Mouse (Mus musculus) ZHBTc4 (cell line): ENCODE data around the gene Dek.
A peak's percentile ranks its signal among the peaks of the same experiment; 100 is the strongest.

Experiments used
- DNase-seq: peaks from one replicate; pipeline ENCODE4 v3.0.0-alpha.2; 2011; ENCODE audit warnings: low read depth, low spot score

Dek gene

GRCm38 (mm10) chr13:47056126-47056525 is 49.9 kb downstream of the Dek start:
- DNase-seq = peak; percentile 21

- DNase-seq = no peak
Measured at GRCm38 (mm10) chr13:47053971-47054370, 52.0 kb downstream of the Dek start.

- DNase-seq = no peak
Measured at GRCm38 (mm10) chr13:47050009-47050408, 56.0 kb downstream of the Dek start.

GRCm38 (mm10) chr13:47047996-47048395 is 58.0 kb downstream of the Dek start:
- peak; percentile 16 for DNase-seq

- no peak for DNase-seq
Measured at GRCm38 (mm10) chr13:47044617-47044947, 61.4 kb downstream of the Dek start, which contains the start of gene Tpmt. TSS of gene Tpmt (minus strand) at chr13:47044737.

- DNase-seq = peak; percentile 27
Measured at GRCm38 (mm10) chr13:47043833-47044616, 62.0 kb downstream of the Dek start.

DNA sequence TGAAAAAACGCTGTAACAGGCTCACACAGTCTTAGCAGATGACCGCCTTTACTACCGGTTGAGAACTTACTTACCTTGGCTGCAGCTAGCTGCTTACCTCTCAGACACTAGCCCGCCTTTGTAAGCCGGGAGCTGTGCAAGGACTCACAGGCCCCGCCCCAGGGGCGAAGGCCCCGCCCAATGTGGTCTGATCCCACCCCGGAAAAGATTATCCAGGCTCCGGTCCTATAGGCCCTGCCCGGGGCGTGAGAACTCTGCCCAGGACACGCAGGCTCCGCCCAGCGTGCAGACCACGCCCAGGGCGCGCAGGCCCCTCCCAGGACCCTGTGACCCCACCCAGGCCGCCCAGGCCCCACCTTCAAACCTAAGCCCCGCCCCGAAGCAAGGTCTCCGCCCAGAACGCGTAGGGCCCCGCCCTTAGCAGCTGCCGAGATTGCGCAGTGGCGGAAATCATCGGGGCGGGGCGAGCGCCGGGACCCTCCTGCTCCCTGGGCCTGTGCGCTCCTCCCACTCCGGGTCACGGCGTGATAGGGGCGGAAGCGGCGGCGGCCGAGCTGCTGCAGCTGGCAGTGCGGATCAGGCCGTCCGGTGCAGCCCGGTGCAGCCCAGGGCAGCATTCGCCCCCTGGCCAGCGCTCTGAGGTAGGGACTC is 62.8 kb downstream of the Dek start, which contains the start of gene Kdm1b:
Kdm1b (plus strand) TSS at position 470 of the 651 bp plus-strand sequence.
- DNase-seq = peak; percentile 99

DNA sequence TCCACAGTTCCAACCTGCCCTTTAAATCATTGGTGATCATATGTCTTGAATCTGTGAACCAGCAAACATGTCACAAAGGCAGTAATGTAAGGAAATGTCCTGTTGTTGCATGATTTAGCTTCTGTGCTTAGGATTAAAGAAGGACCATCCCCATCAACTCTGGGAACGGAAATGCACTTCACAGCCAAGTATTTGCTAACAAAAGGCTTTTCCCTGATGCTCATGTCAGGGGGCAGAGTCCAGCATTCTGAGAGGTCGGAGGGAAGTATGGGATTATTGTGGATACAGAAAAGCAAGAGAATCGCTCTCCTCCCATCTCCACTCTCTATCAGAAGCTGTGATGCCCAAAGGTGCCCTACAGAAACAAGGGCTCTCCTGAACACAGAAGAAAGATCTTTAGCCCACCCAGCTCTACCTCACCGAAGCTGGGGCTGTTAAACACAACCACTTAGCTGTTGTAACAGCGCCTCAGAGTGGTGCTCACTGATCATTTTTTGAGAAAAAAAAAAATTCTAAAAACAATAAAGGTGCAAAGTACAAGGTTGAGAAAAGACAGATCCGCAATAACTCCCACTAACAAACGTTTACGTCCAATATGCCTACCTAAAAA is 63.9 kb downstream of the Dek start:
- DNase-seq = no peak

DNA sequence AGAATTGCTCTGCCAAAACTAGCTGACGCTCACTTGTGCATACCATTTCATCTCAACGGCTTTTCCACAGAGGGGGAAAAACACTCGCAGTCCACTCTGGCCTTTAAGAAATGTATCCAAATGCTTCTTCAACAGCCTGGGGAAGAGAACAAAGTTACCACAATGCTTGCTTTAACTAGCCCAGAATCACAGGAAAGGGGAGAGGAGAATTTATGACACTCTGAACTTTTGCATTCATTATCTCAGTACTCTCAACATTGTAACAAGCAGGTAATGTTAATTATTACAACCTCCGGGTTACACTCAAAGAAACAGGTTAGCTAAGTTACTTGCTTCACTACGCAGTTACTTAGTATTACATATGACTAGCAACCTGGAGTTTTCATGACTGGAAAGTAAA is 65.9 kb downstream of the Dek start:
- DNase-seq = no peak

- DNase-seq = no peak
Measured at GRCm38 (mm10) chr13:47037946-47038345, 68.1 kb downstream of the Dek start.
